Mouse (Mus musculus) hindbrain, embryonic 14.5 days (tissue): ENCODE measurements around the gene Ddah1. TPM values are rescaled to one million over a fixed set of nuclear protein-coding genes. Genes with fewer than 3 reads are reported as not detected.

Experiments used
- ATAC-seq: fragments of 200-750 bp; cut with Nextera tagmentation; 2 replicates; pipeline ENCODE4 v1.8.0; 2017; ENCODE audit warnings: moderate number of reproducible peaks, mild to moderate bottlenecking, moderate TSS enrichment, moderate library complexity; ENCODE audit not compliant: low FRiP score
- DNase-seq: peaks from one replicate; pipeline ENCODE4 v3.0.0-alpha.2; 2015; ENCODE audit warnings: low spot score
- H3K27ac ChIP-seq: fragments of 300-500 bp; sonication (generic); 2 replicates; pipeline ENCODE4 v1.5.1; 2014; ENCODE audit warnings: mild to moderate bottlenecking, moderate library complexity
- H3K27me3 ChIP-seq: fragments of 300-500 bp; sonication (generic); 2 replicates; pipeline ENCODE4 v1.6.1; 2014; ENCODE audit warnings: mild to moderate bottlenecking, low read length, mixed read lengths; ENCODE audit not compliant: control insufficient read depth, insufficient read depth
- H3K36me3 ChIP-seq: fragments of 300-500 bp; sonication (generic); replicated peaks from 2 replicates; pipeline ENCODE4 v1.6.1; 2014; ENCODE audit not compliant: control insufficient read depth, insufficient read depth
- H3K4me1 ChIP-seq: fragments of 300-500 bp; sonication (generic); replicated peaks from 2 replicates; pipeline ENCODE4 v1.6.1; 2014; ENCODE audit warnings: antibody characterized with exemption, low read length, mixed read lengths; ENCODE audit not compliant: control insufficient read depth, insufficient read depth
- H3K4me2 ChIP-seq: fragments of 300-500 bp; sonication (generic); replicated peaks from 2 replicates; pipeline ENCODE4 v1.6.1; 2014; ENCODE audit warnings: mild to moderate bottlenecking, moderate library complexity
- H3K4me3 ChIP-seq: fragments of 300-500 bp; sonication (generic); replicated peaks from 2 replicates; pipeline ENCODE4 v1.5.1; 2014; ENCODE audit warnings: mild to moderate bottlenecking, low read length
- H3K9ac ChIP-seq: fragments of 300-500 bp; sonication (generic); 2 replicates; pipeline ENCODE4 v1.6.1; 2014
- H3K9me3 ChIP-seq: fragments of 300-500 bp; sonication (generic); 2 replicates; pipeline ENCODE4 v1.6.1; 2016; ENCODE audit warnings: low read length; ENCODE audit not compliant: control insufficient read depth
- WGBS: fragments of 180-500 bp; shearing (Covaris S2); extraction: QIAGEN DNeasy Blood & Tissue Kit; methylation state at CpG from one replicate; pipeline ENCODE4 v1.1.7; 2014; 5-methylcytosine and 5-hydroxymethylcytosine counted together
- polyA plus RNA-seq: library from polyadenylated mRNA; unstranded; fragments of >200 nt; fragmentation: Nextera tagmentation; extraction: Ambion mirVana; gene quantifications from 2 replicates; pipeline ENCODE4 v1.2.1, GENCODE M21; 2014

The Ddah1 gene
- polyA plus RNA-seq, 1 experiment from 2014 or later: 102 TPM

DNA sequence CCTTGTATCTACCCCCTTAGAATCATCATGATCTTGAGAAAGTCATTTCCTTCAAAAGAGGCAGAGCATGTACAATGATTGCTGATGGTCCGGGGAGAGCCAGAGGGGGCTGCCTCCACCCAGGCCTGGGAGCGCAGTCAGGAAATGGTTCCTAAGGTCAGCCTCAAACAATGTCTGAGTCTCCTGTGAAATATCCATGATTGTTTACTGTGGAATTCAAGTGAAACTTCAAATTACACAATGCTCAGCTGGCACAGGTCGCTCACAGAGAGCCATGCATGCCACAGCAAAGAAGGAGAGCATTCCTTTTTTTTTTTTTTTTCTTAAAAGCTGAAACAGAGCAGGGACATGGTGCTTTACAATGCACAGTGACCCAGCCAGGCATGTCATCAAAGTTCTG, 134.0 kb downstream of the Ddah1 start:
- Histone ChIP-seq H3K4me2 (no peak overlapping the region), H3K4me3 (no peak overlapping the region), H3K27ac (no peak overlapping the region), H3K27me3 (no peaks in the 10 kb centered on the region), H3K9ac (no peak overlapping the region), H3K36me3 (peaks cover 4% of the 10 kb centered on the region; the same call in 1 of the 2 replicates), H3K9me3 (no peaks in the 10 kb centered on the region), H3K4me1 (0 out of 2 replicates have a peak, but pooled peaks cover 3% of the 10 kb centered on the region)
- 76% methylated on average over 3 of the region's 3 CpGs for WGBS
- DNase-seq (no peak), ATAC-seq (no peak)

DNA sequence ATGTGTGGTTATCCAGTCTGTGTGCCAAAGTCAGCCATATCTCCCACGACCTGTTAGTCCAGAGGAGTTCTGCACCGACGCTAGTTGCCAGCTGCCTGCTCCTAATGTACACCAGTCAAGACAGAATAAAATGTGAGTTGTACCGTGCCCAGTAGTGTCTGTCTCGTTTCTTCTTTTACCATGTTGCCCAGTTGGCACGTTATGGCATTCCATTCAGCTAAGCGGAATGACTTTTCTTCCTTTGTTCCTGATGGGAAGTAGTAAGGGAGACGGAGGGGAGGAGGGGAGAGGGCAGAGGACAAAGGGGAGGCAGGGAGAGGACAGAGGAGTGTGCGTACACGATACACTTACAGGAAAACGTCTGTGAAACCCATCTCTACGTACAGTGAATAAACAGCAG, 135.7 kb downstream of the Ddah1 start:
- ATAC-seq (no peak), DNase-seq (no peak)
- no peak overlapping the region for H3K9ac ChIP-seq
- no peak overlapping the region for H3K4me3 ChIP-seq
- H3K4me1 ChIP-seq: 0 out of 2 replicates have a peak, but pooled peaks cover 3% of the 10 kb centered on the region
- H3K27ac ChIP-seq: no peak overlapping the region
- WGBS: 47% methylated on average over 12 of the region's 12 CpGs
- H3K4me2 ChIP-seq: no peak overlapping the region
- H3K27me3 ChIP-seq: no peaks in the 10 kb centered on the region
- peaks cover 4% of the 10 kb centered on the region; the same call in 1 of the 2 replicates for H3K36me3 ChIP-seq
- no peaks in the 10 kb centered on the region for H3K9me3 ChIP-seq

DNA sequence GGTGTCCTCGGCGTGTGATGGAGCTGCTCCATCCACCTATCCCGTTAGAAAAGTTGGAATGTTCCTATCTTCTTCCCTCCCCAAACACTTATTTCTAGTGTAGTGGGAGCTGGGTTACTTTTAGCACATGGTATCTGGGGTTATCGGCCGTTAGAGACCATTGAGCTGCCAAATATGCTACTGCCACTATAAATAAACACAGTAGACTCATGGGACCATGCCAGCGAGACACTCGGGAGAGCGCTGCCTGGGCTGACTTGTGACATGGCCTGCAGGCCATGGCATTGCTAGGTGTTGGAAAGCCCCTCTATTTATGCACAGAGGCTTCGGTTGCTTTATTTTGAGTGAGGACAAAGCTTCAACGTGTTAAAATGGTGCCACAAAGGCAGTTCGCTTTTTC, 139.3 kb downstream of the Ddah1 start:
- Histone ChIP-seq H3K27me3 (no peaks in the 10 kb centered on the region), H3K9me3 (no peaks in the 10 kb centered on the region), H3K9ac (no peak overlapping the region), H3K27ac (no peak overlapping the region), H3K4me1 (no peaks in the 10 kb centered on the region), H3K4me3 (no peak overlapping the region), H3K4me2 (no peak overlapping the region), H3K36me3 (peaks cover 4% of the 10 kb centered on the region; the same call in 1 of the 2 replicates)
- DNase-seq: no peak
- ATAC-seq: no peak
- WGBS: 82% methylated on average over 11 of the region's 11 CpGs

DNA sequence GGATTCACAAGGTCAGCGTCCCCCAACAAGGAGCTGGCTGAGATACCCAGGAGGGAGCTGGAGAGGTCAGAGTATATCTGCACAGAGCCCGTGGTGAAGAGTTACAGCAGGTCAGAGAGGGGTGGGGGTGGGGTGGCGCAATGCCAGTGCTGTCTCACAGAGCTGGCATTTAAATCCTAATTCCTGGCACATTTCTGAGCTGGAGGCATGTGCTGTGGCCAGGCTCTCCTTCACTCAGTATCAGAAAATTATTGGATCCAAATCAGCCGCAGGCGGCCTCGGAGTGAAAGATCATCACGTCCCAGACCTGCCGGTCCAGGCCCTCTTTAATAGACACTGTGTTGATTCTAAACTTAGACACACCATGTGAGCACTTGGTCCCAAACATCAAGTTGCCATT, 141.4 kb downstream of the Ddah1 start:
- Histone ChIP-seq H3K36me3 (peaks cover 4% of the 10 kb centered on the region; the same call in 1 of the 2 replicates), H3K9ac (no peak overlapping the region), H3K9me3 (no peaks in the 10 kb centered on the region), H3K4me1 (no peaks in the 10 kb centered on the region), H3K4me2 (no peak overlapping the region), H3K27ac (no peak overlapping the region), H3K27me3 (no peaks in the 10 kb centered on the region), H3K4me3 (no peak overlapping the region)
- 71% methylated on average over 8 of the region's 8 CpGs for WGBS
- DNase-seq (no peak), ATAC-seq (0 out of 2 replicates have a peak, but pooled peaks have one; percentile 17)

DNA sequence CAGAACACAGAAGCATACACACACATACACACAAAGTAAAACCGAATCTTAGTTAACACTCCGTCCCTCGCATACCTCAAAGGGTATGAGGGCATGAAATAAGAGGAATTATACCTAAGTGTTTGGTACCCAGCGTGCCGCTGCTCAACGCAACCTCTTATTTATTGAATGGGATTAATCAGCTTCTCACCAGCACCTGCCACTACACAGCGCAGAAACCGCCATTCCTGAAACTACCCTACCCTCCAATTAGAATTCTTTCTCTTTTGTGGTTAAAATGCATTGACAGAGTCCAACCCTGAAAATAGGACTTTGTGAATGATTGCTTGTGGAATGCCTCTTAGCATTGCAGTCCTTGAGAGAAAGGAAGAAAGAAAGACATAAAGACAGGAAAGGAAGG, 145.1 kb downstream of the Ddah1 start:
- H3K9ac ChIP-seq: no peak overlapping the region
- no peaks in the 10 kb centered on the region for H3K36me3 ChIP-seq
- H3K4me1 ChIP-seq: no peaks in the 10 kb centered on the region
- no peak overlapping the region for H3K4me3 ChIP-seq
- H3K9me3 ChIP-seq: no peaks in the 10 kb centered on the region
- H3K4me2 ChIP-seq: no peak overlapping the region
- H3K27me3 ChIP-seq: no peaks in the 10 kb centered on the region
- WGBS: 81% methylated on average over 8 of the region's 8 CpGs
- ATAC-seq (no peak), DNase-seq (no peak)
- no peak overlapping the region for H3K27ac ChIP-seq

DNA sequence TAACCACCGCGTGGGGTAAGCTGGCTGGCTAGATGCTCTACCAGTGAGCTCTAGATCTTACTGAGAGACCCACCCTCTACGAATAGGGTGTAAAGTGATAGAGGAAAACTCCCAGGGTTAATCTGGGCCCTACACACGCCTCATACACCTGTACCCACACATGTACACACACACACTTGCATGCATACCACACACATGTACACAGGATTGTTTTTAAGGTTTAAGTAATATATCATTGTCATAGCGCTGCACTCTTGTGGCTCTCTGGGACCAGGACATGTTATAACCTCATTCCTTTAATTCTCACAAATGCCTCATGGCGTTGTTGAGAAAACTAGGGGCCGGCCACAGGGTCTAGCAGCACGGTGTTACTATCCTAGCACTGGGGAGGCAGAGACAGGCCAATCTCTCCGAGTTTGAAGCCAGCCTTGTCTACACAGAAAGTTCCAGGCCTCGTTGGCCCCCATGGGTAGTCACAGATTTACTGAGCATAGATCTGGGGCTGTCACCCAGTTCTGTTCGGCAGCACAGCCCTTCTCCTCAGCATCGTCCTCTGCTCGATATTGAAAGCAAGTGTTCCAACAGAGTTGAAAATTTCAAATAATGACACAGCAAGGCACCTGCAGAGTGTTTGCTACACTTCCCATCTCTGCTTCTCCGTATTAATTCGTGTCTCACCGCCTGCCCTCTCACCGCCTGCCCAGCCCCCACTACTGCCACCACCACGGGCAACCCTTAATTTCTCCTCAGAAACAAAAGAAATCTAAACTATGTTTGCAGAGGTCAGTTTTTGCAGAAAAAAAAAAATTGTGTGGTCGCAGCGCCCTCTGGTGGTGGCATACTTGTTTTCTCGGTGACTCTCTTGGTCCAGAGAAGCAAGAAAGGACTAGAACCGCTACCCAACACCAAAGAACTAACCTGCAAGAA, 146.6 kb downstream of the Ddah1 start:
- ATAC-seq (peak; percentile 56), DNase-seq (peak; percentile 91)
- Histone ChIP-seq H3K4me2 (peak overlapping the region; percentile 40), H3K27ac (no peak overlapping the region), H3K4me3 (no peak overlapping the region), H3K27me3 (no peaks in the 10 kb centered on the region), H3K36me3 (no peaks in the 10 kb centered on the region), H3K9ac (no peak overlapping the region), H3K9me3 (no peaks in the 10 kb centered on the region), H3K4me1 (no peaks in the 10 kb centered on the region)
- 45% methylated on average over 22 of the region's 22 CpGs for WGBS

DNA sequence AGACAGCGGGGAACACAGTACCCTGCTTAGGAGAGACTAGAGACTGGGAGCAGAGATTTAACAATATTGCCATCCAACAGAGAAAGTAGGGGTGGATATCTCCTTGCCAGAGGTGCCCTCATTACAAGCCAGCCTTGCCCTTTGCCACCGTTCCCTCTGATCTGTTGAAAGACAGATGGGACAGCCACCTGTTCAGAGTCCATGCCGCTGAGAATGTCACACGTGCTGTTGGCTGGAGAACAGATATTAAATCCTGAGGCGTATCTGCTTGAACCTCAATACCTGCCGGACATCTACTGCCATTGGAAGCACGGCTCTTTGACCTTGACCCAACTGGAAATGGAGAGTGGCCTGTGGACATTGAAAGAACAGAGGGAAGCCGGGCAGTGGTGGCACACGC, 148.1 kb downstream of the Ddah1 start:
- no peaks in the 10 kb centered on the region for H3K36me3 ChIP-seq
- no peak overlapping the region for H3K4me3 ChIP-seq
- no peak for ATAC-seq
- no peaks in the 10 kb centered on the region for H3K4me1 ChIP-seq
- H3K9ac ChIP-seq: no peak overlapping the region
- no peak for DNase-seq
- no peak overlapping the region for H3K4me2 ChIP-seq
- H3K27me3 ChIP-seq: no peaks in the 10 kb centered on the region
- 89% methylated on average over 9 of the region's 9 CpGs for WGBS
- no peak overlapping the region for H3K27ac ChIP-seq
- no peaks in the 10 kb centered on the region for H3K9me3 ChIP-seq

DNA sequence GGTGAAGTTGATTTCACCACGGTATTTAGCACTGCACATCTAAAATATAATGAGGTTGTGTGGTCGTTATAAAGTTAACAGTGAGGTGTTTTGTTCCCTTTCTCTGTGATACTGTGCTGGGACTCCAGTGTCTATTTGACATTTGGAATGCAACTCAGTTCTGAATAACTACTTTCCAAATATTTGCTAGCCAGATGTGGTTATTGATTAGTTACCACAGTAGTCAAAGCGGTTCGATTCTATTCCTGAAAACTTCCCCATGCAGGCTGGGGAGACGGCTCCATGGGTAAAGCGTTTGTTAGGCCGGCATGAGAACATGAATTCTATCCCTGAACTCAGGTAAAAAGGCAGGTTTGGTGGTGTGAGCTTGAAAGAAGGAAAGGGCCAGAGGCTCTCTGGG, 154.0 kb downstream of the Ddah1 start:
- WGBS: 90% methylated on average over 7 of the region's 7 CpGs
- Histone ChIP-seq H3K27ac (no peak overlapping the region), H3K4me3 (no peak overlapping the region), H3K4me1 (no peaks in the 10 kb centered on the region), H3K9ac (no peak overlapping the region), H3K36me3 (no peaks in the 10 kb centered on the region), H3K27me3 (no peaks in the 10 kb centered on the region), H3K9me3 (no peaks in the 10 kb centered on the region), H3K4me2 (no peak overlapping the region)
- DNase-seq (no peak), ATAC-seq (no peak)

DNA sequence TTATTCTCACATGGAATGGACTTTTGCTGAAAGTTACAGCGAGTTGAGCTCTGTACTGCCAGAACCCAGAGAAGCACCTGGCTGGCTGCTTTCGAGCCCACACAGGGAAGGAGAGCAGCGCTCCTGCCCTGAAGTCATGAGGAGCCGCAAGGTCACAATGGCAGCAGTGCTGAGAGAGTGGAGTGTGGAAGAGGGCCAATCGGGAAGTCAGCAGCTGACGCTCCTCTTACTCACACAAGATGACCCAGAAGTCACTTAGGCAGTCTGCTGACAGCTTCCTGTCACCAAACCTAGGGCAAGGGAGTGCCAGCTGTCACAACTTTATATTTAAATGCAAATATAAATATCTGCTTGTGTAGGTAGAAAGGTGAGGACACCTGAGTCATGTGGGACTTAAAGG, 154.8 kb downstream of the Ddah1 start:
- no peak for DNase-seq
- Histone ChIP-seq H3K27ac (no peak overlapping the region), H3K4me1 (no peaks in the 10 kb centered on the region), H3K36me3 (no peaks in the 10 kb centered on the region), H3K27me3 (no peaks in the 10 kb centered on the region), H3K9ac (no peak overlapping the region), H3K9me3 (no peaks in the 10 kb centered on the region), H3K4me3 (no peak overlapping the region), H3K4me2 (no peak overlapping the region)
- ATAC-seq: no peak
- 80% methylated on average over 6 of the region's 6 CpGs for WGBS
